Mouse (Mus musculus) MEL (cell line): ENCODE measurements around the gene Wiz. TPM values are rescaled to one million over a fixed set of nuclear protein-coding genes. Genes with fewer than 3 reads are reported as not detected.

ENCODE experiments used
- DNase-seq: peaks from one replicate; pipeline ENCODE4 v3.0.0; 2011; ENCODE audit warnings: low read depth, low spot score
- H3K27ac ChIP-seq: 2 replicates; pipeline ENCODE4 v1.5.1; 2012; ENCODE audit warnings: low read depth, mild to moderate bottlenecking, control low read depth, low read length, moderate library complexity; ENCODE audit not compliant: control insufficient read depth
- H3K27me3 ChIP-seq, 2 experiments: fragments of 150-350 bp in 1 of 2; sonication (generic) in 1 of 2; 2 replicates each; pipeline ENCODE4 v1.6.1; 2012; ENCODE audit warnings: low read length in 2 of 2, mild to moderate bottlenecking in 2 of 2, improper control_type of control experiment in 1 of 2, moderate library complexity in 1 of 2; ENCODE audit not compliant: insufficient read depth in 2 of 2, control insufficient read depth in 1 of 2
- H3K36me3 ChIP-seq, 2 experiments: 2 replicates each; pipeline ENCODE4 v1.6.1; 2012 to 2014; ENCODE audit warnings: low read length in 2 of 2, improper control_type of control experiment in 1 of 2, inconsistent platforms in 1 of 2, mild to moderate bottlenecking in 1 of 2; ENCODE audit not compliant: insufficient read depth in 2 of 2, control insufficient read depth in 1 of 2
- H3K4me1 ChIP-seq, 2 experiments: fragments of 150-350 bp in 1 of 2; sonication (generic) in 1 of 2; 2 replicates each; pipeline ENCODE4 v1.6.1; 2012; ENCODE audit warnings: low read length in 2 of 2, improper control_type of control experiment in 1 of 2, mild to moderate bottlenecking in 1 of 2; ENCODE audit not compliant: insufficient read depth in 2 of 2, control insufficient read depth in 1 of 2
- H3K4me3 ChIP-seq, 2 experiments: fragments of 150-350 bp in 1 of 2; sonication (generic) in 1 of 2; 2 replicates each; pipeline ENCODE4 v1.5.1; 2012; ENCODE audit warnings: low read depth in 2 of 2, low read length in 2 of 2, mild to moderate bottlenecking in 2 of 2, moderate library complexity in 2 of 2, control low read depth in 1 of 2, improper control_type of control experiment in 1 of 2; ENCODE audit not compliant: control insufficient read depth in 1 of 2, insufficient read depth in 1 of 2
- H3K79me2 ChIP-seq: 2 replicates; pipeline ENCODE4 v1.6.1; 2012; ENCODE audit warnings: mild to moderate bottlenecking, low read length, moderate library complexity; ENCODE audit not compliant: control insufficient read depth, poor library complexity, insufficient read depth
- H3K9ac ChIP-seq: 2 replicates; pipeline ENCODE4 v1.6.1; 2012; ENCODE audit warnings: low read depth, mild to moderate bottlenecking, control low read depth, low read length, moderate library complexity; ENCODE audit not compliant: control insufficient read depth, poor library complexity, severe bottlenecking
- H3K9me3 ChIP-seq: fragments of 150-350 bp; sonication (generic); replicated peaks from 2 replicates; pipeline ENCODE4 v1.6.1; 2012; ENCODE audit warnings: mild to moderate bottlenecking, low read length, improper control_type of control experiment, moderate library complexity; ENCODE audit not compliant: insufficient read depth
- BHLHE40 ChIP-seq: IDR thresholded peaks from 2 replicates; pipeline ENCODE4 v1.6.1; 2012; ENCODE audit warnings: low read depth, mild to moderate bottlenecking, inconsistent platforms, low read length, improper control_type of control experiment, borderline replicate concordance
- CHD1 ChIP-seq: IDR thresholded peaks from 2 replicates; pipeline ENCODE4 v1.6.1; 2012; ENCODE audit warnings: low read depth, mild to moderate bottlenecking, inconsistent platforms, low read length, improper control_type of control experiment
- E2F4 ChIP-seq: IDR thresholded peaks from 2 replicates; pipeline ENCODE4 v1.6.1; 2011; ENCODE audit warnings: low read depth, low read length, improper control_type of control experiment, borderline replicate concordance
- ETS1 ChIP-seq: IDR thresholded peaks from 2 replicates; pipeline ENCODE4 v1.6.1; 2012; ENCODE audit warnings: low read depth, mild to moderate bottlenecking, inconsistent platforms, low read length, improper control_type of control experiment, moderate library complexity
- HCFC1 ChIP-seq: IDR thresholded peaks from 2 replicates; pipeline ENCODE4 v1.6.1; 2012; ENCODE audit warnings: low read depth, mild to moderate bottlenecking, inconsistent platforms, low read length, improper control_type of control experiment, moderate library complexity
- KAT2A ChIP-seq: conservative IDR thresholded peaks from 2 replicates; pipeline ENCODE4 v1.6.1; 2012; ENCODE audit warnings: low read depth, low read length, improper control_type of control experiment, inconsistent platforms
- MAX ChIP-seq: IDR thresholded peaks from 2 replicates; pipeline ENCODE4 v1.6.1; 2011; ENCODE audit warnings: low read length, improper control_type of control experiment
- MAZ ChIP-seq: IDR thresholded peaks from 2 replicates; pipeline ENCODE4 v1.6.1; 2012; ENCODE audit warnings: low read depth, mild to moderate bottlenecking, inconsistent platforms, low read length, improper control_type of control experiment
- MEF2A ChIP-seq: IDR thresholded peaks from 2 replicates; pipeline ENCODE4 v1.6.1; 2014; ENCODE audit warnings: low read depth, mild to moderate bottlenecking, inconsistent platforms, low read length, improper control_type of control experiment; ENCODE audit not compliant: poor library complexity, insufficient replicate concordance, severe bottlenecking; ENCODE audit errors: extremely low read depth
- MXI1 ChIP-seq: IDR thresholded peaks from 2 replicates; pipeline ENCODE4 v1.6.1; 2011; ENCODE audit warnings: mild to moderate bottlenecking, low read depth, low read length, improper control_type of control experiment
- MYB ChIP-seq: IDR thresholded peaks from 2 replicates; pipeline ENCODE4 v1.6.1; 2011; ENCODE audit warnings: mild to moderate bottlenecking, low read depth, low read length, improper control_type of control experiment
- NELFE ChIP-seq: IDR thresholded peaks from 2 replicates; pipeline ENCODE4 v1.6.1; 2011; ENCODE audit warnings: low read depth, low read length, improper control_type of control experiment
- NRF1 ChIP-seq: IDR thresholded peaks from 2 replicates; pipeline ENCODE4 v1.6.1; 2014; ENCODE audit warnings: low read depth, mild to moderate bottlenecking, inconsistent platforms, low read length, improper control_type of control experiment, moderate library complexity; ENCODE audit not compliant: poor library complexity, insufficient read depth, severe bottlenecking
- POLR2A ChIP-seq, 2 experiments: IDR thresholded peaks; 2 replicates each; pipeline ENCODE4 v1.6.1; 2011 to 2012; ENCODE audit warnings: low read length in 2 of 2, mild to moderate bottlenecking in 2 of 2, control low read depth in 1 of 2, improper control_type of control experiment in 1 of 2, low read depth in 1 of 2, moderate library complexity in 1 of 2; ENCODE audit not compliant: control insufficient read depth in 1 of 2, insufficient read depth in 1 of 2, poor library complexity in 1 of 2
- POLR2AphosphoS2 ChIP-seq: IDR thresholded peaks from 2 replicates; pipeline ENCODE4 v1.6.1; 2011; ENCODE audit warnings: low read length, improper control_type of control experiment
- POLR2AphosphoS5 ChIP-seq: IDR thresholded peaks from 2 replicates; pipeline ENCODE4 v1.6.1; 2012; ENCODE audit warnings: low read depth, borderline replicate concordance, mild to moderate bottlenecking, inconsistent platforms, low read length, moderate library complexity, mixed read lengths
- RCOR1 ChIP-seq: IDR thresholded peaks from 2 replicates; pipeline ENCODE4 v1.6.1; 2012; ENCODE audit warnings: low read depth, mild to moderate bottlenecking, inconsistent platforms, low read length, improper control_type of control experiment
- TAL1 ChIP-seq: IDR thresholded peaks from 2 replicates; pipeline ENCODE4 v1.6.1; 2012; ENCODE audit warnings: mild to moderate bottlenecking, inconsistent platforms, low read length, moderate library complexity, mixed read lengths
- USF2 ChIP-seq, 2 experiments: IDR thresholded peaks; 2 replicates each; pipeline ENCODE4 v1.6.1; 2011 to 2012; ENCODE audit warnings: improper control_type of control experiment in 2 of 2, low read length in 2 of 2, borderline replicate concordance in 1 of 2, inconsistent platforms in 1 of 2, low read depth in 1 of 2, mild to moderate bottlenecking in 1 of 2; ENCODE audit not compliant: insufficient read depth in 1 of 2
- ZC3H11A ChIP-seq: IDR thresholded peaks from 2 replicates; pipeline ENCODE4 v1.6.1; 2012; ENCODE audit warnings: low read depth, mild to moderate bottlenecking, inconsistent platforms, low read length, improper control_type of control experiment
- ZMIZ1 ChIP-seq: IDR thresholded peaks from 2 replicates; pipeline ENCODE4 v1.6.1; 2012; ENCODE audit warnings: low read depth, mild to moderate bottlenecking, inconsistent platforms, low read length, improper control_type of control experiment, moderate library complexity
- polyA plus RNA-seq, 2 experiments: library from polyadenylated mRNA; stranded (reverse) in 1 of 2; unstranded in 1 of 2; fragments of >175 nt in 1 of 2; fragments of >200 nt in 1 of 2; gene quantifications; 2 replicates each; pipeline versions ENCODE4 v1.2.1 to v1.2.4; 2012; ENCODE audit warnings: low replicate concordance in 2 of 2, low read depth in 1 of 2; ENCODE audit not compliant: insufficient read length in 2 of 2, insufficient read depth in 1 of 2, missing spikeins in 1 of 2
- total RNA-seq: library from RNA; depleted of rRNA; stranded (reverse); fragments of 300-350 nt; gene quantifications from 2 replicates; pipeline ENCODE4 v1.2.3, GENCODE M21; 2012

Wiz gene
- total and polyA plus RNA-seq, 3 experiments: 4.4 to 44.1 TPM; not detected in 1

- Histone ChIP-seq H3K9me3 (no peaks in the 10 kb centered on the region), H3K79me2 (peaks cover 23% of the 10 kb centered on the region), H3K27me3 (no peaks in the 10 kb centered on the region), H3K36me3 (peaks cover 3 to 13% of the 10 kb centered on the region in 2 experiments; a peak in 3 of 4 replicates), H3K4me3 (no peak overlapping the region), H3K4me1 (peaks cover 6 to 8% of the 10 kb centered on the region in 2 experiments; a peak in 3 of 4 replicates), H3K9ac (no peak overlapping the region; the same call in 1 of the 2 replicates), H3K27ac (no peak overlapping the region)
- no peak for TF ChIP-seq ETS1
- TF ChIP-seq BHLHE40: no peak
- TF ChIP-seq CHD1: no peak
- no peak for TF ChIP-seq E2F4
- TF ChIP-seq TAL1: no peak
- TF ChIP-seq KAT2A: no peak
- TF ChIP-seq ZMIZ1: no peak
- no peak for TF ChIP-seq MAX
- TF ChIP-seq MYB: no peak
- TF ChIP-seq ZC3H11A: no peak
- TF ChIP-seq USF2 (IDR thresholded peaks at IDR 0.05; ENCODE audit: borderline replicate concordance in 1 of 2, insufficient read depth in 1 of 2, low read depth in 1 of 2, low read length in 2 of 2): no peak
- no peak for TF ChIP-seq MEF2A
- TF ChIP-seq MAZ: no peak
- TF ChIP-seq NRF1: no peak
- TF ChIP-seq POLR2A (IDR thresholded peaks at IDR 0.05; ENCODE audit: control insufficient read depth in 1 of 2, insufficient read depth in 1 of 2, low read depth in 1 of 2, low read length in 2 of 2, poor library complexity in 1 of 2): no peak
- no peak for DNase-seq
Measured at GRCm38 (mm10) chr17:32348406-32348805, 40.8 kb downstream of the Wiz start.

- Histone ChIP-seq H3K9me3 (no peaks in the 10 kb centered on the region), H3K36me3 (peaks cover 16 to 19% of the 10 kb centered on the region in 2 experiments), H3K79me2 (no peaks in the 10 kb centered on the region; the same call in 1 of the 2 replicates), H3K4me1 (peaks cover 9 to 17% of the 10 kb centered on the region in 2 experiments), H3K27ac (no peak overlapping the region), H3K4me3 (no peak overlapping the region), H3K27me3 (no peaks in the 10 kb centered on the region), H3K9ac (no peak overlapping the region)
- DNase-seq: no peak
- no peak for TF ChIP-seq MXI1
- TF ChIP-seq NELFE: no peak
- TF ChIP-seq POLR2AphosphoS5: no peak
- no peak for TF ChIP-seq NRF1
- TF ChIP-seq HCFC1: no peak
- TF ChIP-seq KAT2A: no peak
- no peak for TF ChIP-seq POLR2AphosphoS2
- no peak for TF ChIP-seq MEF2A
- TF ChIP-seq USF2 (IDR thresholded peaks at IDR 0.05; ENCODE audit: borderline replicate concordance in 1 of 2, insufficient read depth in 1 of 2, low read depth in 1 of 2, low read length in 2 of 2): no peak
- no peak for TF ChIP-seq POLR2A (IDR thresholded peaks at IDR 0.05; ENCODE audit: control insufficient read depth in 1 of 2, insufficient read depth in 1 of 2, low read depth in 1 of 2, low read length in 2 of 2, poor library complexity in 1 of 2)
- TF ChIP-seq RCOR1: no peak
Measured at GRCm38 (mm10) chr17:32341102-32341501, 48.1 kb downstream of the Wiz start.
